Mouse (Mus musculus) cerebellum, adult 2 months (tissue): ENCODE data around the gene Abi3bp.

ENCODE experiments used
- CTCF ChIP-seq: fragments of 200-500 bp; IDR thresholded peaks from 2 replicates; pipeline ENCODE4 v1.5.1; 2011; ENCODE audit warnings: low read depth, mild to moderate bottlenecking, control low read depth, low read length, moderate library complexity, borderline replicate concordance; ENCODE audit not compliant: insufficient read depth
- POLR2A ChIP-seq: fragments of 200-500 bp; IDR thresholded peaks from 2 replicates; pipeline ENCODE4 v1.6.1; 2011; ENCODE audit warnings: low read length, control low read depth, borderline replicate concordance; ENCODE audit not compliant: insufficient read depth

- TF ChIP-seq POLR2A (no peak), CTCF (no peak)
These were observed at the start of gene Abi3bp for GRCm38 (mm10) chr16:56477677-56478574.
